Mouse (Mus musculus): ENCODE data around the gene Rbfox1. TPM values are rescaled to one million over a fixed set of nuclear protein-coding genes. Genes with fewer than 3 reads are reported as not detected.

The Rbfox1 gene
- polyA plus RNA-seq, 1 experiment from 2014 or later, result 3.9 TPM

DNA sequence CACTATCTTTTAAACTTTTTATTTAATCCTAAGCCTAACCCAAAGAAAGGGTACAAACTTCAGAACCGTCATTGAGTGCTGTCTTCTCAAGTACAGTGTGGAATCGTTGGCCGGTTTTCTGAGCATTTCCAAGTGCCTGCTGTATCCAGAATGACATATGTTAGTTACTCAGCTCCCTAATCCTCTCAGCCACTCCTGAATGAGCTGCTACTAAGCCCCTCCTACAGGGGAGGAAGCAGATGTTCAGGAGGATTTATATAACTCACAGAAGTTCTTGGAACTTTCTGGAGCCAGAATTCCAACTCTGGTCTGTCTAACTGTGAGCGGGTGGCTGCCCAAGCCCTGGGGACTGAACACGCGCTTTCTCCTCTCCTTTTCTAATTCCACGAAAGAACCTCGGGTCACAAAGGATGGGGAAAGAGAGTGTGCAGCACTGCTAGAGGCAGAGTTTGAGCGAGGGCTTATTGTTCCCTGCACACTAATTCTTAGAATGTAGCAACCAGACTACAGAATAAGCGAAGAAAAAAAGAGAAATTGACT is 446.3 kb downstream of the Rbfox1 start:
- Histone ChIP-seq H3K27me3 (replicated peaks; ENCODE audit: control insufficient read depth, insufficient read depth, low read length) (no peaks in the 10 kb centered on the region), H3K27ac (ENCODE audit: low read length) (no peak overlapping the region), H3K4me3 (ENCODE audit: low read length) (no peak overlapping the region), H3K4me1 (ENCODE audit: control insufficient read depth, insufficient read depth, low read length) (no peaks in the 10 kb centered on the region), H3K36me3 (ENCODE audit: control insufficient read depth, insufficient read depth, low read length) (no peaks in the 10 kb centered on the region), H3K9ac (ENCODE audit: low read depth, low read length) (no peak overlapping the region), H3K4me2 (ENCODE audit: low read depth, low read length) (no peak overlapping the region), H3K9me3 (ENCODE audit: control insufficient read depth, low read length) (no peaks in the 10 kb centered on the region)
- WGBS, result 57% methylated on average over 10 of the region's 10 CpGs
- ATAC-seq, result no peak

DNA sequence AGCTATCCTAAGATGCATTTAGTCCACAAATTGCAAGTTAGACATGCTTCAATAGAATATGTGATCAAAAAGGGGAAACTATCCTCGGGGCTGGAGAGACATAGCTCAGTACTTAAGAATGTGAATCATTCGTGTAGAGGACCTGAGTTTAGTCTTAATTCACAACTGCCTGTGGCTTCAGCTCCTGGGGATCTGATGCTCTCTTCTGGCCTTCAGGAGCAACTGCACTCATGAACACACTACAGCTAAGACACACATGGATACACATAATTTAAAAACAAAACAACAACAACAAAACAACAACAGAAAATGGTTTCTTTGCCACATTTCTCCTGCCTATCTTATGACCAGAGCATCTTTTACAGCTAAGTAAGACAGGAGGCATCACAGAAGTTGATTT is 448.1 kb downstream of the Rbfox1 start:
- no peaks in the 10 kb centered on the region for H3K9me3 ChIP-seq (ENCODE audit: control insufficient read depth, low read length)
- H3K4me2 ChIP-seq (ENCODE audit: low read depth, low read length), result no peak overlapping the region
- no peaks in the 10 kb centered on the region for H3K27me3 ChIP-seq (replicated peaks; ENCODE audit: control insufficient read depth, insufficient read depth, low read length)
- no peak for ATAC-seq
- no peaks in the 10 kb centered on the region for H3K4me1 ChIP-seq (ENCODE audit: control insufficient read depth, insufficient read depth, low read length)
- no peak overlapping the region for H3K4me3 ChIP-seq (ENCODE audit: low read length)
- no peaks in the 10 kb centered on the region for H3K36me3 ChIP-seq (ENCODE audit: control insufficient read depth, insufficient read depth, low read length)
- no peak overlapping the region for H3K27ac ChIP-seq (ENCODE audit: low read length)
- 65% methylated on average over 2 of the region's 2 CpGs for WGBS
- H3K9ac ChIP-seq (ENCODE audit: low read depth, low read length), result no peak overlapping the region

DNA sequence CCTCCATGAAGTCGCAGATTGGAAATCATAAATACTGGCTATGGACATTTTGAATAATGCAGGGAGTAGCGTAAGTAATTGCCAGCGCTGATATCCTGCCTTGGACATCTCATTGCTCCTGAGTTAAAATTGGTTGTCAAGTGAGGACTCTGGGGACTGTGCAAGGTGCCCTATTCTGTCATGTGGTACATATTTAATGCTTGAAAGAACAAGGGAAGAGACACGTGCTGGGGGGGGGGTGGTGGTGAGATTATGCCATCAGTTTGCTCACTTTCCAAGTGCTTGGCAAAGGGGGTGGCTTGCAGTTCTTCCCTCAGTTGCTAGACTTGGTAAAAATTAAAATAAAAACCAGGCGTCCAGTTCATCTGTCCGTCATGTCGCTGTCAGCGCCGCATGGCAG is 462.9 kb downstream of the Rbfox1 start:
- no peak overlapping the region for H3K4me2 ChIP-seq (ENCODE audit: low read depth, low read length)
- no peaks in the 10 kb centered on the region; the same call in 1 of the 2 replicates for H3K4me1 ChIP-seq (ENCODE audit: control insufficient read depth, insufficient read depth, low read length)
- 26% methylated on average over 9 of the region's 9 CpGs for WGBS

DNA sequence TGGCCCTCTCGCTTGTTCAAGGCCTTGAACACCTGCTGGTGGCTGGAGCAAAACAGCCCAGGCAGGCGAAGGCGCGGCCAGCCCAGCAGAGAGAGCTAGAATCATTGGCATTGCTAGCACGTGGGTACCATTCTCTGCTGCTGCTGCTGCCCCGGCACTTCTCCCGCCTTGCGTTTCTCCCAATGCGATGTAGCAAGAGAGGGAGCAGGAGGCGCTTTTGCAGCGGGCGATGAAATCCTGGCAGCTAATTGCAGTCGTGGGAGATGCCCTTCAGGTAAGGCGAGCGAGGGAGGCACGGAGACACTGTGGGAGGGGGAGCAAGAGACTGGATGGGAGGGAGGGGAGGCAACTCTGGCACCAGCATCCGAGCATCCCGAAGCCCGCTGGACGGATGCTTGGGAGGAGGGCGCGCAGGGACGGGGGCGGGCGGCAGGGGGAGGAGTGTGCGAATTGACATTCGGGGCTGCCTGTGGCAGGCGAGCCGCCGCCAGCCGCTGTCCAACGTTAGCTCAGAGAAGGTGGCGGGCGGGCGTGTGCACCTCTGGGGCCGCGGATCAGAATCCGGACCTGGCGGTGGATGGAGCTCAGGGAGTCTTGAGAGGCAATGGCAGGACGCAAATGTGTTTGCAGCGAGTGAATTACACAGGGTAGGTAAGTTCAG is 463.6 kb downstream of the Rbfox1 start:
- Histone ChIP-seq H3K9ac (ENCODE audit: low read depth, low read length) (no peak overlapping the region), H3K4me1 (ENCODE audit: control insufficient read depth, insufficient read depth, low read length) (no peaks in the 10 kb centered on the region; the same call in 1 of the 2 replicates), H3K9me3 (ENCODE audit: control insufficient read depth, low read length) (no peaks in the 10 kb centered on the region), H3K36me3 (ENCODE audit: control insufficient read depth, insufficient read depth, low read length) (no peaks in the 10 kb centered on the region), H3K4me2 (ENCODE audit: low read depth, low read length) (peak overlapping the region; percentile 28), H3K27me3 (replicated peaks; ENCODE audit: control insufficient read depth, insufficient read depth, low read length) (peaks cover 26% of the 10 kb centered on the region), H3K4me3 (ENCODE audit: low read length) (peak overlapping the region; percentile 22; the same call in 1 of the 2 replicates), H3K27ac (ENCODE audit: low read length) (no peak overlapping the region)
- WGBS, result under 1% methylated on average over 41 of the region's 41 CpGs
- no peak for ATAC-seq

More for the DNA sequence above, 462.9 kb downstream of the Rbfox1 start:
- no peak for ATAC-seq
- no peak overlapping the region for H3K4me3 ChIP-seq (ENCODE audit: low read length)
- H3K9me3 ChIP-seq (ENCODE audit: control insufficient read depth, low read length), result no peaks in the 10 kb centered on the region
- no peaks in the 10 kb centered on the region for H3K36me3 ChIP-seq (ENCODE audit: control insufficient read depth, insufficient read depth, low read length)
- no peak overlapping the region for H3K9ac ChIP-seq (ENCODE audit: low read depth, low read length)
- peaks cover 26% of the 10 kb centered on the region for H3K27me3 ChIP-seq (replicated peaks; ENCODE audit: control insufficient read depth, insufficient read depth, low read length)
- H3K27ac ChIP-seq (ENCODE audit: low read length), result no peak overlapping the region

GRCm38 (mm10) chr16:6349381-6349780 is 464.2 kb downstream of the Rbfox1 start:
- Histone ChIP-seq H3K4me1 (ENCODE audit: control insufficient read depth, insufficient read depth, low read length) (no peaks in the 10 kb centered on the region; the same call in 1 of the 2 replicates), H3K36me3 (ENCODE audit: control insufficient read depth, insufficient read depth, low read length) (no peaks in the 10 kb centered on the region), H3K27ac (ENCODE audit: low read length) (no peak overlapping the region), H3K9ac (ENCODE audit: low read depth, low read length) (no peak overlapping the region), H3K4me3 (ENCODE audit: low read length) (no peak overlapping the region), H3K4me2 (ENCODE audit: low read depth, low read length) (no peak overlapping the region), H3K27me3 (replicated peaks; ENCODE audit: control insufficient read depth, insufficient read depth, low read length) (peaks cover 26% of the 10 kb centered on the region), H3K9me3 (ENCODE audit: control insufficient read depth, low read length) (no peaks in the 10 kb centered on the region)
- no peak for ATAC-seq
- WGBS, result 29% methylated on average over 16 of the region's 16 CpGs

GRCm38 (mm10) chr16:6350256-6350655 is 465.1 kb downstream of the Rbfox1 start:
- Histone ChIP-seq H3K36me3 (ENCODE audit: control insufficient read depth, insufficient read depth, low read length) (no peaks in the 10 kb centered on the region), H3K9me3 (ENCODE audit: control insufficient read depth, low read length) (no peaks in the 10 kb centered on the region), H3K27ac (ENCODE audit: low read length) (no peak overlapping the region), H3K9ac (ENCODE audit: low read depth, low read length) (no peak overlapping the region), H3K4me1 (ENCODE audit: control insufficient read depth, insufficient read depth, low read length) (no peaks in the 10 kb centered on the region; the same call in 1 of the 2 replicates), H3K4me3 (ENCODE audit: low read length) (no peak overlapping the region), H3K4me2 (ENCODE audit: low read depth, low read length) (no peak overlapping the region), H3K27me3 (replicated peaks; ENCODE audit: control insufficient read depth, insufficient read depth, low read length) (peaks cover 26% of the 10 kb centered on the region)
- ATAC-seq, result no peak
- WGBS, result 82% methylated on average over 11 of the region's 11 CpGs

- Histone ChIP-seq H3K9ac (ENCODE audit: low read depth, low read length) (no peak overlapping the region), H3K9me3 (ENCODE audit: control insufficient read depth, low read length) (no peaks in the 10 kb centered on the region), H3K27me3 (replicated peaks; ENCODE audit: control insufficient read depth, insufficient read depth, low read length) (peaks cover 18% of the 10 kb centered on the region), H3K4me2 (ENCODE audit: low read depth, low read length) (no peak overlapping the region), H3K4me3 (ENCODE audit: low read length) (no peak overlapping the region), H3K27ac (ENCODE audit: low read length) (no peak overlapping the region), H3K36me3 (ENCODE audit: control insufficient read depth, insufficient read depth, low read length) (no peaks in the 10 kb centered on the region), H3K4me1 (ENCODE audit: control insufficient read depth, insufficient read depth, low read length) (no peaks in the 10 kb centered on the region; the same call in 1 of the 2 replicates)
- whole genome bisulfite sequencing, result 78% methylated on average over 5 of the region's 5 CpGs
- ATAC-seq, result no peak
These were observed 468.0 kb downstream of the Rbfox1 start for GRCm38 (mm10) chr16:6353191-6353590.

DNA sequence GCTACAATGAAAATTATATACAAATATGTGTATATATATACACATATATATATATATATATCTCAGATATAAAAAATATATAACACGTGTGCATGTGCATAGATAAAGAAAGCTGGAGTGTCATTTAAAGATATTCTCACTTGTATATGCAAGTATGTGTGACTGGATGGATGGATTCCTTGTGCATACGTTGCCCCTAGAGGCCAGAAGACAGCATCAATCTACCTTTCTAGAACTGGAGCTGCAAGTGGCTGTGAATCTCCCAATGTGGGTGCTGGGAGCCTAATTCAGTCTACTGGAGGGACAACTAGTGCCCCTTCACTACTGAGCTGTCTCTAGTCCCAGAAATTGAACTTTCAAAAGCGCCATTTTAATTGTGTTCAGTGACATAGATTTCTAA is 471.8 kb downstream of the Rbfox1 start:
- no peak overlapping the region for H3K9ac ChIP-seq (ENCODE audit: low read depth, low read length)
- 62% methylated on average over 3 of the region's 3 CpGs for WGBS
- no peaks in the 10 kb centered on the region for H3K27me3 ChIP-seq (replicated peaks; ENCODE audit: control insufficient read depth, insufficient read depth, low read length)
- H3K27ac ChIP-seq (ENCODE audit: low read length), result no peak overlapping the region
- H3K36me3 ChIP-seq (ENCODE audit: control insufficient read depth, insufficient read depth, low read length), result no peaks in the 10 kb centered on the region
- H3K4me1 ChIP-seq (ENCODE audit: control insufficient read depth, insufficient read depth, low read length), result no peaks in the 10 kb centered on the region
- no peaks in the 10 kb centered on the region for H3K9me3 ChIP-seq (ENCODE audit: control insufficient read depth, low read length)
- no peak for ATAC-seq
- no peak overlapping the region for H3K4me2 ChIP-seq (ENCODE audit: low read depth, low read length)
- no peak overlapping the region for H3K4me3 ChIP-seq (ENCODE audit: low read length)

DNA sequence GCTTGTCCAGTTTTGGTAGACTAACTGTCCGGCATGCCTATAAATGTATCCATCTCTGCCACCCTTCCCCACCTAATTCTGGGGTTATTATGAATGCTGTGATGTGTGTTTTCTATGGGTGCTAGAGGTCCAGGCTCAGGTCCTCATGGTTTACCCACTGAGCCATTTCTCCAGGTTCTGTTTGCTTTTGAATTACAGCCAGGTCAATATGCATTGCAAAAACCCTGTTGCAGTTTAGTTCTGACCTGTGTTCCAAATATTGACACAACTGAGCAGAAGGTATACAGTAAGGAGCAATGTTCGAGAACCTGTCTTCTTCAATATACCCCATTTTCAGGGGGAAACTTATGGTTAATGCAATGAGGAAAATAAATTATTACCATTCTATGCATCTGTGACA is 480.6 kb downstream of the Rbfox1 start:
- Histone ChIP-seq H3K4me1 (ENCODE audit: control insufficient read depth, insufficient read depth, low read length) (no peaks in the 10 kb centered on the region), H3K4me2 (ENCODE audit: low read depth, low read length) (no peak overlapping the region), H3K27me3 (replicated peaks; ENCODE audit: control insufficient read depth, insufficient read depth, low read length) (no peaks in the 10 kb centered on the region), H3K36me3 (ENCODE audit: control insufficient read depth, insufficient read depth, low read length) (no peaks in the 10 kb centered on the region), H3K4me3 (ENCODE audit: low read length) (no peak overlapping the region), H3K27ac (ENCODE audit: low read length) (no peak overlapping the region), H3K9me3 (ENCODE audit: control insufficient read depth, low read length) (no peaks in the 10 kb centered on the region), H3K9ac (ENCODE audit: low read depth, low read length) (no peak overlapping the region)
- WGBS, result 72% methylated on average over 2 of the region's 2 CpGs
- no peak for ATAC-seq
